Mouse (Mus musculus) liver, adult 2 months (tissue): Measurements from ENCODE around the gene Rrm1.

Source experiments
- CTCF ChIP-seq: fragments of 200-500 bp; IDR thresholded peaks from 2 replicates; pipeline ENCODE4 v1.5.1; 2011; ENCODE audit warnings: low read depth, low read length, control low read depth
- POLR2A ChIP-seq: fragments of 200-500 bp; IDR thresholded peaks from 2 replicates; pipeline ENCODE4 v1.6.1; 2011; ENCODE audit warnings: low read length, control low read depth; ENCODE audit not compliant: insufficient read depth; ENCODE audit errors: extremely low read depth

DNA sequence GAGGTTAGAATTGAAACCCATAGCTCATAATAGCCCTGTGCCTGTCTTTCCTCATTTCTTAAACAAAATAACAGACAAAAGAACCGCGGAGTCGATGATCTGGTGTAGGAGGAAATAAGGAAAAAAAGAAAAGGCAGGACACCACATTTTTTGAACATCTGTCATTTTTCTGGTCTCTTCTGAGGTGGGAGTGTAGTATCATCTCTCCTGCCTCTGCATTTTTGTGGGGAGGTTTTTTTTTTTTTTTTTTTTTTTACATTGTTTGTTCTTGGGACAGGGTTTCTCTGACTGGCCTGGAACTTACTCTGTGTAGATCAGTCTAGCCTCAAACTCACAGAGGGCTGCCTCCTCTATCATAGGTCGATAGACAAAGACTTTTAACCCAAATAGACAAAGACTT, 937 bp downstream of the Rrm1 start:
- TF ChIP-seq POLR2A (no peak), CTCF (no peak)
